8 mouse cellular contexts compared by ENCODE assay signal in the genomic region with DNA sequence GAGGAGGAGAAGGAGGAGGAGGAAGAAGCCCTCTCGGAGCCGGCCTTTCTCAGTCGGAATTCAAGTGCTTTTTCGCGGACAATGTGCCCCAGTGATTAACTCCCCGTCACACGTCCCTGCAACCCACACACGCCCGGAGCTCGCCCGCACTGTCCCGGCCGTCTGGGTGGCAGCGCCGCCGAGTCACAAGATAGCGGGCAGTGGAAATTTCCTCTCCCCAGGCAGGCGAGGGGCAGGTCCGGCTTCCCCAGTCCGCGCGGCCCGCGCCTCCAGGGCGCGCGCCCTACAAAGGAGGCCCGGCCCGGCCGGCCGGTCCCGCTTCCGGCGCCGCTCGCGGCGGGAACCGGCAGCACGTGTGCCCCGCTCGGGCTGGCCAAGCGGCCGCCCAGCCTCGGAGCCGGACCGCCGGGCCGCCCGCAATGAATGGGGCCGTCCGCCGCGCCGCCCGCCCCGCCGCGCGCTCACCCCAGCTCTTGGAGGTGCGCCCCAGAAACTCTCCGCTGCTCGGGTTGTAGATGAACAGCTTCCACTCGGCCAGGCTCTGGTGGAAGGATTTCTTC. TPM values are rescaled to one million over a fixed set of nuclear protein-coding genes. Genes with fewer than 3 reads are reported as not detected.
DNase-seq lines count a peak whose midpoint lies in the region; ATAC-seq and TF ChIP-seq lines count a peak whose summit lies in the region.

No protein-coding gene starts in this region.

- peak; percentile 66 for ATAC-seq in embryonic facial prominence, embryonic 13.5 days (ENCODE audit: insufficient number of reproducible peaks, insufficient read depth, low FRiP score, low TSS enrichment, low read depth)
- peak; percentile 62 for ATAC-seq in limb, embryonic 11.5 days (ENCODE audit: insufficient number of reproducible peaks, low FRiP score, low TSS enrichment, low read depth)
- ATAC-seq in midbrain, embryonic 12.5 days (ENCODE audit: low FRiP score, low read depth): peak; percentile 73

- DNase-seq in 3134 (ENCODE audit: extremely low read depth, insufficient read length, low spot score): peak; percentile 84
- peak; percentile 86 to 88 for DNase-seq in adrenal gland, postnatal 36 days
- peak; percentile 82 to 86 for DNase-seq in heart, adult 2 months
- peak; percentile 86 for DNase-seq in kidney, adult 2 months
- peak; percentile 74 for DNase-seq in limb, embryonic 11.5 days (ENCODE audit: low spot score)
- peak; percentile 64 for DNase-seq in spleen, adult 12 weeks (ENCODE audit: low spot score)

- peak overlapping the region; percentile 94 for H3K9ac ChIP-seq in embryonic facial prominence, embryonic 13.5 days
- H3K9ac ChIP-seq in heart, adult 2 months (ENCODE audit: low read depth, low read length): peak overlapping the region; percentile 94
- peak overlapping the region; percentile 88 for H3K9ac ChIP-seq in limb, embryonic 11.5 days (ENCODE audit: low read length)
- peak overlapping the region; percentile 89 for H3K9ac ChIP-seq in midbrain, embryonic 12.5 days (replicated peaks)

- under 1% methylated on average over 62 of the region's 64 CpGs for WGBS in embryonic facial prominence, embryonic 13.5 days
- WGBS in heart, adult 2 months: 1% methylated on average over 64 of the region's 64 CpGs
- 1% methylated on average over 64 of the region's 64 CpGs for WGBS in kidney, adult 2 months
- WGBS in limb, embryonic 11.5 days: under 1% methylated on average over 62 of the region's 64 CpGs
- under 1% methylated on average over 58 of the region's 64 CpGs for WGBS in midbrain, embryonic 12.5 days

- H3K4me2 ChIP-seq in embryonic facial prominence, embryonic 13.5 days: peak overlapping the region; percentile 78
- peak overlapping the region; percentile 54 for H3K4me2 ChIP-seq in limb, embryonic 11.5 days (ENCODE audit: low read depth, severe bottlenecking)
- peak overlapping the region; percentile 62 for H3K4me2 ChIP-seq in midbrain, embryonic 12.5 days (replicated peaks)

- no peaks in the 10 kb centered on the region for H3K9me3 ChIP-seq in embryonic facial prominence, embryonic 13.5 days
- H3K9me3 ChIP-seq in limb, embryonic 11.5 days (ENCODE audit: control insufficient read depth, low read length): no peaks in the 10 kb centered on the region
- H3K9me3 ChIP-seq in midbrain, embryonic 12.5 days: no peaks in the 10 kb centered on the region

- peaks cover 25% of the 10 kb centered on the region for H3K4me1 ChIP-seq in embryonic facial prominence, embryonic 13.5 days
- H3K4me1 ChIP-seq in heart, adult 2 months (ENCODE audit: control insufficient read depth, insufficient read depth, low read length): peaks cover 4% of the 10 kb centered on the region
- H3K4me1 ChIP-seq in kidney, adult 2 months (ENCODE audit: control insufficient read depth, insufficient read depth, low read length): peaks cover 15% of the 10 kb centered on the region
- H3K4me1 ChIP-seq in limb, embryonic 11.5 days (ENCODE audit: control insufficient read depth, insufficient read depth, low read length): peaks cover 13% of the 10 kb centered on the region
- peaks cover 20% of the 10 kb centered on the region for H3K4me1 ChIP-seq in midbrain, embryonic 12.5 days

- H3K36me3 ChIP-seq in embryonic facial prominence, embryonic 13.5 days: no peaks in the 10 kb centered on the region
- peaks cover 13% of the 10 kb centered on the region for H3K36me3 ChIP-seq in heart, adult 2 months (ENCODE audit: control insufficient read depth, insufficient read depth, low read length)
- no peaks in the 10 kb centered on the region; the same call in 1 of the 2 replicates for H3K36me3 ChIP-seq in kidney, adult 2 months (ENCODE audit: control insufficient read depth, insufficient read depth, low read length)
- H3K36me3 ChIP-seq in limb, embryonic 11.5 days (ENCODE audit: control insufficient read depth, insufficient read depth, low read length): no peaks in the 10 kb centered on the region
- H3K36me3 ChIP-seq in midbrain, embryonic 12.5 days: no peaks in the 10 kb centered on the region

- intact Hi-C loops in heart, adult 2 months (cut with DNase I): loop anchor here (2.0 kb wide), 1 partner anchor 115 kb away; a partner anchor contains a TSS

- H3K79me2 ChIP-seq in heart, adult 2 months (replicated peaks; ENCODE audit: control insufficient read depth, insufficient read depth, low read length): peaks cover 4% of the 10 kb centered on the region; the same call in 1 of the 2 replicates

- H3K4me3 ChIP-seq in embryonic facial prominence, embryonic 13.5 days: peak overlapping the region; percentile 89
- peak overlapping the region; percentile 71 for H3K4me3 ChIP-seq in heart, adult 2 months
- peak overlapping the region; percentile 88 for H3K4me3 ChIP-seq in kidney, adult 2 months (ENCODE audit: insufficient read depth, low read depth, low read length)
- peak overlapping the region; percentile 76 for H3K4me3 ChIP-seq in limb, embryonic 11.5 days (ENCODE audit: low read depth, low read length)
- H3K4me3 ChIP-seq in midbrain, embryonic 12.5 days: peak overlapping the region; percentile 89

- peak overlapping the region; percentile 94 for H3K27ac ChIP-seq in embryonic facial prominence, embryonic 13.5 days
- peak overlapping the region; percentile 74 for H3K27ac ChIP-seq in heart, adult 2 months
- H3K27ac ChIP-seq in kidney, adult 2 months (ENCODE audit: insufficient read depth, low read depth, low read length): peak overlapping the region; percentile 77
- H3K27ac ChIP-seq in limb, embryonic 11.5 days (replicated peaks; ENCODE audit: low read depth, low read length): peak overlapping the region; percentile 94
- peak overlapping the region; percentile 96 for H3K27ac ChIP-seq in midbrain, embryonic 12.5 days (replicated peaks)

- TF ChIP-seq CTCF in heart, adult 2 months (IDR thresholded peaks at IDR 0.05): no peak
- no peak for TF ChIP-seq CTCF in kidney, adult 2 months (conservative IDR thresholded peaks at IDR 0.05; ENCODE audit: insufficient read depth, insufficient read length, low read depth, low read length)

- no peak for TF ChIP-seq POLR2A in heart, adult 2 months (IDR thresholded peaks at IDR 0.05; ENCODE audit: insufficient read depth, low read depth, low read length)
- no peak for TF ChIP-seq POLR2A in kidney, adult 2 months (IDR thresholded peaks at IDR 0.05; ENCODE audit: low read depth, low read length)

- no peaks in the 10 kb centered on the region for H3K27me3 ChIP-seq in embryonic facial prominence, embryonic 13.5 days
- no peaks in the 10 kb centered on the region for H3K27me3 ChIP-seq in heart, adult 2 months (ENCODE audit: control insufficient read depth, insufficient read depth, low read length)
- H3K27me3 ChIP-seq in kidney, adult 2 months (replicated peaks; ENCODE audit: control insufficient read depth, insufficient read depth, low read length): no peaks in the 10 kb centered on the region
- no peaks in the 10 kb centered on the region for H3K27me3 ChIP-seq in limb, embryonic 11.5 days (ENCODE audit: control insufficient read depth, insufficient read depth, low read length)
- no peaks in the 10 kb centered on the region for H3K27me3 ChIP-seq in midbrain, embryonic 12.5 days

- TF ChIP-seq EP300 in heart, adult 2 months (IDR thresholded peaks at IDR 0.05; ENCODE audit: insufficient read depth, low read depth, low read length): no peak

RNA-seq across cellular contexts. Expression of a gene that starts 0.6 kb away (rescaled TPM):
- 100 to 1,000 TPM; 180 to 200 TPM for total RNA-seq in adrenal gland, postnatal 36 days (2021)
- polyA plus RNA-seq in embryonic facial prominence, embryonic 13.5 days (2015; fragmentation: Nextera tagmentation; extraction: Ambion mirVana): 135 and 138 TPM in 2 replicates
- total RNA-seq in heart, adult 2 months (2021): 10 to 100 TPM; 55.5 to 56.9 TPM
- 36.5 and 42.8 TPM in 2 replicates for polyA plus RNA-seq in heart, adult 2 months (2012; rRNA removed)
- 64.4 and 71.0 TPM in 2 replicates for polyA plus RNA-seq in kidney, adult 2 months (2012; rRNA removed)
- 150 and 154 TPM in 2 replicates for polyA plus RNA-seq in limb, embryonic 11.5 days (2014; fragmentation: Nextera tagmentation; extraction: Ambion mirVana)
- 158 and 165 TPM in 2 replicates for polyA plus RNA-seq in midbrain, embryonic 12.5 days (2016; fragmentation: Nextera tagmentation; extraction: Ambion mirVana)

Comparison
In these comparisons a context has a peak if more than half of its experiments do, and no peak if none do; other contexts are left out.
1. Peak in every context shown above with its lines: DNase-seq, ATAC-seq, H3K4me3 ChIP-seq and H3K27ac ChIP-seq.